Mouse (Mus musculus) hindbrain, embryonic 10.5 days (tissue): ENCODE results near the gene Aff3. TPM values are rescaled to one million over a fixed set of nuclear protein-coding genes. Genes with fewer than 3 reads are reported as not detected.

Experiments
- DNase-seq: peaks from one replicate; pipeline ENCODE4 v3.0.0-alpha.2; 2017; ENCODE audit warnings: low spot score
- H3K27ac ChIP-seq: fragments of 300-500 bp; sonication (generic); 2 replicates; pipeline ENCODE4 v1.5.1; 2016; ENCODE audit warnings: mild to moderate bottlenecking, moderate library complexity
- H3K27me3 ChIP-seq: fragments of 300-500 bp; sonication (generic); 2 replicates; pipeline ENCODE4 v1.6.1; 2016; ENCODE audit warnings: mild to moderate bottlenecking; ENCODE audit not compliant: poor library complexity, insufficient read depth, severe bottlenecking
- H3K36me3 ChIP-seq: fragments of 300-500 bp; sonication (generic); 2 replicates; pipeline ENCODE4 v1.6.1; 2016; ENCODE audit warnings: mild to moderate bottlenecking, moderate library complexity
- H3K4me1 ChIP-seq: fragments of 300-500 bp; sonication (generic); replicated peaks from 2 replicates; pipeline ENCODE4 v1.6.1; 2016; ENCODE audit warnings: mild to moderate bottlenecking
- H3K4me3 ChIP-seq: fragments of 300-500 bp; sonication (generic); 2 replicates; pipeline ENCODE4 v1.5.1; 2016; ENCODE audit warnings: mild to moderate bottlenecking, moderate library complexity
- H3K9me3 ChIP-seq: fragments of 300-500 bp; sonication (generic); 2 replicates; pipeline ENCODE4 v1.6.1; 2016; ENCODE audit warnings: mild to moderate bottlenecking, moderate library complexity
- WGBS: fragments of 180-500 bp; shearing (Covaris S2); methylation state at CpG from one replicate; pipeline ENCODE4 v1.1.7; 2016; 5-methylcytosine and 5-hydroxymethylcytosine counted together
- polyA plus RNA-seq: library from polyadenylated mRNA; unstranded; fragments of >200 nt; fragmentation: Nextera tagmentation; extraction: Ambion mirVana; gene quantifications from 2 replicates; pipeline ENCODE4 v1.2.1, GENCODE M21; 2016

Gene Aff3
- polyA plus RNA-seq, 1 experiment from 2014 or later: 11.4 TPM

GRCm38 (mm10) chr1:38668327-38668726 is 3.6 kb upstream of the Aff3 start:
- Histone ChIP-seq H3K27ac (no peak overlapping the region), H3K4me1 (no peaks in the 10 kb centered on the region), H3K27me3 (no peaks in the 10 kb centered on the region), H3K36me3 (no peaks in the 10 kb centered on the region), H3K4me3 (no peak overlapping the region), H3K9me3 (no peaks in the 10 kb centered on the region)
- no peak for DNase-seq
- WGBS: 87% methylated on average over 10 of the region's 10 CpGs

GRCm38 (mm10) chr1:38667892-38668291 is 3.1 kb upstream of the Aff3 start:
- Histone ChIP-seq H3K36me3 (no peaks in the 10 kb centered on the region), H3K4me3 (no peak overlapping the region), H3K27ac (no peak overlapping the region), H3K27me3 (no peaks in the 10 kb centered on the region), H3K4me1 (no peaks in the 10 kb centered on the region), H3K9me3 (no peaks in the 10 kb centered on the region)
- WGBS: 82% methylated on average over 9 of the region's 9 CpGs
- DNase-seq: no peak

GRCm38 (mm10) chr1:38666766-38667118 is 2.0 kb upstream of the Aff3 start:
- Histone ChIP-seq H3K36me3 (no peaks in the 10 kb centered on the region), H3K9me3 (no peaks in the 10 kb centered on the region), H3K4me1 (no peaks in the 10 kb centered on the region), H3K4me3 (no peak overlapping the region), H3K27ac (no peak overlapping the region), H3K27me3 (no peaks in the 10 kb centered on the region)
- WGBS: 89% methylated on average over 10 of the region's 10 CpGs
- DNase-seq: no peak

- Histone ChIP-seq H3K9me3 (no peaks in the 10 kb centered on the region), H3K27ac (no peak overlapping the region), H3K27me3 (no peaks in the 10 kb centered on the region), H3K4me3 (no peak overlapping the region), H3K36me3 (no peaks in the 10 kb centered on the region), H3K4me1 (0 out of 2 replicates have a peak, but pooled peaks cover under 1% of the 10 kb centered on the region)
- no peak for DNase-seq
- 83% methylated on average over 5 of the region's 5 CpGs for WGBS
Observed at GRCm38 (mm10) chr1:38666111-38666765, 1.5 kb upstream of the Aff3 start.

- DNase-seq: no peak
- no peaks in the 10 kb centered on the region for H3K36me3 ChIP-seq
- H3K27ac ChIP-seq: no peak overlapping the region
- H3K4me3 ChIP-seq: no peak overlapping the region
- peaks cover 7% of the 10 kb centered on the region; the same call in 1 of the 2 replicates for H3K4me1 ChIP-seq
- 90% methylated on average over 1 of the region's 1 CpGs for WGBS
- H3K9me3 ChIP-seq: no peaks in the 10 kb centered on the region
- no peaks in the 10 kb centered on the region for H3K27me3 ChIP-seq
Observed at GRCm38 (mm10) chr1:38665611-38666010, 856 bp upstream of the Aff3 start.

- H3K27me3 ChIP-seq: no peaks in the 10 kb centered on the region
Observed at GRCm38 (mm10) chr1:38664261-38664660, 494 bp downstream of the Aff3 start.

GRCm38 (mm10) chr1:38662616-38663193 is 2.0 kb downstream of the Aff3 start:
- Histone ChIP-seq H3K27me3 (no peaks in the 10 kb centered on the region), H3K4me1 (peaks cover 7% of the 10 kb centered on the region; the same call in 1 of the 2 replicates), H3K4me3 (no peak overlapping the region), H3K9me3 (no peaks in the 10 kb centered on the region), H3K36me3 (no peaks in the 10 kb centered on the region), H3K27ac (no peak overlapping the region)
- 84% methylated on average over 3 of the region's 3 CpGs for WGBS
- no peak for DNase-seq

More at GRCm38 (mm10) chr1:38664261-38664660, 494 bp downstream of the Aff3 start:
- H3K36me3 ChIP-seq: no peaks in the 10 kb centered on the region
- DNase-seq: no peak
- no peaks in the 10 kb centered on the region for H3K9me3 ChIP-seq
- 90% methylated on average over 4 of the region's 4 CpGs for WGBS
- H3K4me3 ChIP-seq: no peak overlapping the region
- peaks cover 7% of the 10 kb centered on the region; the same call in 1 of the 2 replicates for H3K4me1 ChIP-seq
- H3K27ac ChIP-seq: no peak overlapping the region

- no peak overlapping the region for H3K4me3 ChIP-seq
- WGBS: 81% methylated on average over 4 of the region's 4 CpGs
- no peaks in the 10 kb centered on the region for H3K27me3 ChIP-seq
- H3K36me3 ChIP-seq: no peaks in the 10 kb centered on the region
- no peak overlapping the region for H3K27ac ChIP-seq
- no peak for DNase-seq
- H3K4me1 ChIP-seq: peaks cover 7% of the 10 kb centered on the region; the same call in 1 of the 2 replicates
- no peaks in the 10 kb centered on the region for H3K9me3 ChIP-seq
Observed at GRCm38 (mm10) chr1:38658933-38659553, 5.7 kb downstream of the Aff3 start.

- no peak for DNase-seq
- H3K27ac ChIP-seq: no peak overlapping the region
- H3K4me3 ChIP-seq: no peak overlapping the region
- peaks cover 7% of the 10 kb centered on the region; the same call in 1 of the 2 replicates for H3K4me1 ChIP-seq
- no peaks in the 10 kb centered on the region for H3K36me3 ChIP-seq
- H3K27me3 ChIP-seq: no peaks in the 10 kb centered on the region
- H3K9me3 ChIP-seq: no peaks in the 10 kb centered on the region
- 93% methylated on average over 9 of the region's 9 CpGs for WGBS
Observed at GRCm38 (mm10) chr1:38658376-38658775, 6.4 kb downstream of the Aff3 start.

- H3K27ac ChIP-seq: no peak overlapping the region
- H3K9me3 ChIP-seq: no peaks in the 10 kb centered on the region
- 75% methylated on average over 7 of the region's 7 CpGs for WGBS
- peaks cover 7% of the 10 kb centered on the region; the same call in 1 of the 2 replicates for H3K4me1 ChIP-seq
- H3K36me3 ChIP-seq: no peaks in the 10 kb centered on the region
- H3K27me3 ChIP-seq: no peaks in the 10 kb centered on the region
- H3K4me3 ChIP-seq: no peak overlapping the region
- DNase-seq: no peak
Observed at GRCm38 (mm10) chr1:38657606-38658005, 7.1 kb downstream of the Aff3 start.

- no peaks in the 10 kb centered on the region for H3K27me3 ChIP-seq
- H3K4me3 ChIP-seq: no peak overlapping the region
- 96% methylated on average over 5 of the region's 5 CpGs for WGBS
- no peaks in the 10 kb centered on the region for H3K36me3 ChIP-seq
- peaks cover 9% of the 10 kb centered on the region; the same call in 1 of the 2 replicates for H3K4me1 ChIP-seq
- no peaks in the 10 kb centered on the region for H3K9me3 ChIP-seq
- H3K27ac ChIP-seq: no peak overlapping the region
- no peak for DNase-seq
Observed at GRCm38 (mm10) chr1:38654981-38655540, 9.7 kb downstream of the Aff3 start.

GRCm38 (mm10) chr1:38650031-38650430 is 14.7 kb downstream of the Aff3 start:
- Histone ChIP-seq H3K27me3 (0 out of 2 replicates have a peak, but pooled peaks cover 3% of the 10 kb centered on the region), H3K27ac (peak overlapping the region; percentile 64; the same call in 1 of the 2 replicates), H3K4me1 (peaks cover 31% of the 10 kb centered on the region), H3K36me3 (no peaks in the 10 kb centered on the region), H3K4me3 (no peak overlapping the region), H3K9me3 (no peaks in the 10 kb centered on the region)
- 52% methylated on average over 7 of the region's 7 CpGs for WGBS
- DNase-seq: peak; percentile 63

- H3K4me3 ChIP-seq: no peak overlapping the region
- H3K27me3 ChIP-seq: 0 out of 2 replicates have a peak, but pooled peaks cover 3% of the 10 kb centered on the region
- DNase-seq: no peak
- H3K36me3 ChIP-seq: no peaks in the 10 kb centered on the region
- peak overlapping the region; percentile 64; the same call in 1 of the 2 replicates for H3K27ac ChIP-seq
- H3K4me1 ChIP-seq: peaks cover 31% of the 10 kb centered on the region
- H3K9me3 ChIP-seq: no peaks in the 10 kb centered on the region
- WGBS: 56% methylated on average over 3 of the region's 3 CpGs
Observed at GRCm38 (mm10) chr1:38649174-38649573, 15.6 kb downstream of the Aff3 start.
